Mouse (Mus musculus) frontal cortex, postnatal 14 days (tissue): Measurements from ENCODE around the gene Gm20532.
"Not testable (repeated sequence)": the region's sequence is repeated elsewhere in the genome, so short reads cannot be mapped to it uniquely, and the experiment has no call there.

Experiments used
- DNase-seq, 2 experiments: peaks; one replicate each; pipeline ENCODE4 v3.0.0; 2022; ENCODE audit warnings: low spot score in 2 of 2

The Gm20532 gene

GRCm38 (mm10) chr2:26646643-26647293, 60.3 kb downstream of the Gm20532 start:
- DNase-seq, result peak; percentile 67 to 76

GRCm38 (mm10) chr2:26654687-26655086, 68.2 kb downstream of the Gm20532 start:
- no peak for DNase-seq

- DNase-seq, result no peak
Measured at GRCm38 (mm10) chr2:26657426-26657825, 71.0 kb downstream of the Gm20532 start.

- no peak for DNase-seq
Measured at GRCm38 (mm10) chr2:26661143-26661752, 74.8 kb downstream of the Gm20532 start.

GRCm38 (mm10) chr2:26661768-26662508, 75.5 kb downstream of the Gm20532 start:
- no peak for DNase-seq

GRCm38 (mm10) chr2:26662509-26662882, 76.1 kb downstream of the Gm20532 start:
- no peak for DNase-seq

- no peak for DNase-seq
Measured at GRCm38 (mm10) chr2:26663112-26663511, 76.7 kb downstream of the Gm20532 start.

GRCm38 (mm10) chr2:26663551-26663950, 77.1 kb downstream of the Gm20532 start:
- DNase-seq, result not testable (repeated sequence)

GRCm38 (mm10) chr2:26668746-26669145, 82.3 kb downstream of the Gm20532 start:
- DNase-seq, result no peak

- DNase-seq, result no peak
Measured at GRCm38 (mm10) chr2:26671182-26671581, 84.7 kb downstream of the Gm20532 start, which contains the start of gene Lcn4. Lcn4 (minus strand) TSS chr2:26671282.
